Mouse (Mus musculus) ovary, postnatal 10 days (tissue): ENCODE results near the gene Sos1.
A peak's percentile ranks its signal among the peaks of the same experiment; 100 is the strongest.
"Not testable (repeated sequence)": the region's sequence is repeated elsewhere in the genome, so short reads cannot be mapped to it uniquely, and the experiment has no call there.

Source experiments
- DNase-seq: peaks from one replicate; pipeline ENCODE4 v3.0.0; 2022; ENCODE audit warnings: low spot score

Gene Sos1

DNA sequence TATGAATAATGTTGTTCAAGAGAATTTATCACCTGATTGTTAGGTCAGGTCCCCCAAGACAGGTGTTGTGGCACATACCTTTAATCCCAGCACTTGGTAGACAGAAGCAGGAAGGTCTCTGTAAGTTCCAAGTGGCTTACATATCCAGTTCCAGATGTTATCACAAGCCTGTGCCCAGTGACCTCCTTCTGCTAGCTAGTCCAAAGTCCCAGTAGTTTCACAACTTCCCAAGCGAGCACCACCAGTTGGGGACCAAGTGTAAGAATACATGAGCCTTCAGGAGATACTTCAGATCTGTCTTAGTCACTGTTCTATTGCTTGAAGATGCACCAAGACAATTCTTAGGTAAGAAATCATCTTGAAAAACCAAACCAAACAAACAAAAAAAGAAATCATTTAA, 13.6 kb upstream of the Sos1 start:
- DNase-seq: no peak

DNA sequence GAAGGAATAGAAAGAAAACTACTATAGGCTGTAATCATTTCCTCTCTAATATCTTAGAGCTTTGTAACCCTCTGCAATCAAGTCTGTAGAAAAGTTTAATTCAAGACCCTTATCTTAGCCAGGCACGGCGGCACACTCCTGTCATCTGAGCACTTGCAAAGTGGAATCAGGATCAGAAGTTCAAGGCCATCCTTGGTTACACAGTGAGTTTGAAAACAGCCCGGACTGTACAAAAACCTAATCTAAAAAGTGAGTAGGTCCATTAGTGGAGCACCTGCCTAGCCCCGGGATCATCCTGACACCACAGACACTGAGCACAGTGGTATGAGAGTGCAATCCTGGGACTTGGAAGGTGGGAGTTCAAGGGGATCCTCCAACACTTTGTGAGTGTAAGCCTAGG, 12.6 kb upstream of the Sos1 start:
- DNase-seq: no peak

DNA sequence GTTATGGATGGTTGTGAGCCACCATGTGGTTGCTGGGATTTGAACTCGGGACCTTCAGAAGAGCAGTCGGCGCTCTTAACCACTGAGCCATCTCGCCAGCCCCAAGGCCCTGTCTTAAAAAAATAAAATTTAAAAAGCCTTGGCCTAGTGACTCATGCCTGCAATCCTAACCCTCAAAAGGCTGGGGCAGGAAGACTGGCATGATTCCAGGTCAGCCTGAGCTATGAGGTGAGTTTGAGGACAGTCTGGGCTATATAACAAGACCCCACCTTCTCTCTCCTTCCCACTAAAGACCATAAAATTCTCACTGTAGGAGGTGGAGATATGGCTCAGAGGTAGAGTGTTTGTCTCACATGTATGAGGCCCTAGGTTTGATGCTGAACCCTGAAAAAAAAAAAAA, 12.0 kb upstream of the Sos1 start:
- DNase-seq: no peak

DNA sequence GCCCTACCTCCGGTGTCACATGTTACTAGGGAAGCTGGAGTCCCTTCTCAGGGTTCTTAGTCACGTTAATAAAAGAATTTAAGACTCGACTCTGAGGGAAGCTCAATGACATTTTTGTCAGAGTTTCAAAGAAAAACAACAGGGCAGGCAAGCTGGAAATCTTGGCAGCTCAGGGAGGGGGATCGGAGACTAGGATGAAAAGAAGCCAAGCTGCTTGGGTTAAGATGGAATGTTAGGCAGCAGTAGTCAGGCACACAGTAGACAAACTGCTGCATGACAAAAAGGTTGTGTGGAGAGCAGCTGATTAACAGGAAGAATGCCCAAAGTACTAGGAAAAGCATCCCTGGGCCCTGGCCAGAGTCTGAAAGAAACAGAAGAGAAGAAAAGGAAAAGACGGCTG, 9.9 kb upstream of the Sos1 start:
- DNase-seq: no peak

DNA sequence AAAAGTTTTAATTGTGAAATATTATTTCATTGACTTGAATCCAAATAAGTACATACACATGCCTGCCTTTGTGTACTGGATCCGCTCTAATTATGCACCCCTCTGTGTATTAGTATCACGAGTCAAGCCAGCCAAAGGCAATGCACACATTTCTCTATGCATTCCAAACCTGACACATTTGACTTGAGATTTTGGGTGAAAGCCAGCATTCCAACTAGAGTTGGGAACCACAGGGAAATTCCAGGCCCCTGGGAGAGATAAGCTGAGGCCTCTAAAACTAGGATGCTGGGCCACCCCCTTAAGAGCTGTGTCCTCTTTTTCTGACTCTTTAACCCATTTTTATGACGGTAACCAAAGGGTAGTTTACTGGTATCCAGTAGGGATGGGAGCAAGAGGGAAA, 8.7 kb upstream of the Sos1 start:
- no peak for DNase-seq

DNA sequence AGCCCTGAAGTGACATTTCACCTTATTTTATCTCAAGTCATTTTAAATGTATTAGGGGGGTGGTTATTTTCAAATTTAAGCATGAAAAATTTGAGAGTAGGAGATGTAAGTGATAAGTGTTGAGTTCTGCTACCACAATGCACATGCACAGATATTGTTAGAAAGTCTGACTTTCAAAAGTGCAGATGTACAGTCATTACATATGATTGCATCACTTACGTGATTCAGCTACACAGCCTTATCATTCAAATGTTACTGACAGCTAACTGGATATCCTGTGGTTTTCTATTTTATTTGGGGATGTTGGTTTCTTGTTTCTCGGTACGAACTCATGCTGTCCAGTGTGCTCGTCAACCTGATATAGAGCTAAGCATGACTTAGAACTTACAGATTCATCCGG, 4.9 kb upstream of the Sos1 start:
- no peak for DNase-seq

- DNase-seq: no peak
Observed at GRCm38 (mm10) chr17:80480855-80481224, 587 bp upstream of the Sos1 start.

- DNase-seq: peak; percentile 46
Observed at GRCm38 (mm10) chr17:80479295-80480030, 790 bp downstream of the Sos1 start.

- no peak for DNase-seq
Observed at GRCm38 (mm10) chr17:80477679-80478078, 2.6 kb downstream of the Sos1 start.

DNA sequence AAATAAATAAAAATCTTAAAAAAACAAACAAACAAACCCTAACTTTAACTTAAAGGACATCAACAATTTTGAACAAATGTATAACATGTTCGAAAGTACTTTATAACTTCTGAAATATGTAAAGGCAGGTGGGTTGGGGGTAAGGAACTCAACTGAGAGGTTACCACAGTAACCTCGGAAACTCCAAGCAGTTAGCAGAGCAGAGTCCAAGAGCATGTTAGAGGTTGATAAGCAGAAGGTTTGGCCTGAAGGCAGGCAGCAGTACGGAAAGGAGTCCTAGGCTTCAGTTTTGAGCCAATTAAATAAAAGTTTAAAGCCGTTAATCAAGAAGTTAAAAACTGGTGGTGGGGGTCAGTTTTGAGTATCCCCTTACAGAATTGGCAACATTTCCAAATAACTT, 3.8 kb downstream of the Sos1 start:
- DNase-seq: no peak

- no peak for DNase-seq
Observed at GRCm38 (mm10) chr17:80471056-80471802, 9.0 kb downstream of the Sos1 start.

- not testable (repeated sequence) for DNase-seq
Observed at GRCm38 (mm10) chr17:80468417-80468894, 11.8 kb downstream of the Sos1 start.

- DNase-seq: no peak
Observed at GRCm38 (mm10) chr17:80460258-80460657, 20.0 kb downstream of the Sos1 start.

- DNase-seq: no peak
Observed at GRCm38 (mm10) chr17:80455648-80456047, 24.6 kb downstream of the Sos1 start.

DNA sequence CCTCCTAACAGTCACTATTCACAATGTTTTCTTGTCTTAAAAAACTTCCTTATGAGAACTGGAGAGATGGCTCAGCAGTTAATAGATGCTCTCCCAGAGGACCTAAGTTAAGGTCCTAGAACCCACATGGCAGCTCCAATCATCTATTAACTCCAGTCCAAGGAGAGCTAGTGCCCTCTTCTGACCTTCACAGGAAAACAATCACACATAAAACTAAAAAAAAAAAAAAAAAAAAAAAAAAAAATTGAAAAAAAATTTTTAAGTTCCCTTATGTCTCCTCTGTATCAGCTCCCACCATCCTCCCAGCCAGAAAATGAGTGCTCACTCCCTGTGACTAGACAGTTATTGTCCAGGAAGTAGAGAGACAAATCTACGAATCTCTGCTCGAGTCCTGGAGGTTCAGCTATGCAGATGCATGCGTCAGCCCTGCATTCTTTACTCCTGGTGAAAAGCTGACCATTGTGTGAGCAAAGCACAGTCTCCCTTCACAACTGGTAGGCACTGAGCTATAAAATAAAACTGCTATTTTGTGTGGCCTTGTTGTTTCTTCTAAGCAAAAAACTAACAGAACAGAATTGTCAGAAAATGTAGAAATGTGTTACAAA, 29.7 kb downstream of the Sos1 start:
- DNase-seq: no peak

- no peak for DNase-seq
Observed at GRCm38 (mm10) chr17:80446470-80446869, 33.8 kb downstream of the Sos1 start.

DNA sequence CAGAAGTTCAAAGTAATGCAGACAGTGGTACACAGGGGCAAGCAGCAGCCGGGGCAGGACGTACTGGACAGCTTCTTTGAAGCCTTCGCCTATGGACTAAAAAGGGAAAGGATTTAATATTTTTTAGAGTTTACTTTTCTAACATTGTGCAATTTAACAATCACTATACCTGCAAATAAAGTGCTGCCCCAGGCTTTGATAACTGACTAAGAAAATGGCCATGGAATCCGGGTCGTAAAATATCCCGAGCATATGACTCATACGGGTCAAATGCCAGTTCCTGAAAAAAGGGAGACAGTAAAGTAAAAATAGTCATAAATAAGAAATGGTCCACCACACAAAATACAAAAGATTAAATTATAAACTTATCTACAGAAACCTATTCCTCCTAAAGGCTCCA, 34.8 kb downstream of the Sos1 start:
- no peak for DNase-seq

- DNase-seq: no peak
Observed at GRCm38 (mm10) chr17:80435680-80436079, 44.6 kb downstream of the Sos1 start.

DNA sequence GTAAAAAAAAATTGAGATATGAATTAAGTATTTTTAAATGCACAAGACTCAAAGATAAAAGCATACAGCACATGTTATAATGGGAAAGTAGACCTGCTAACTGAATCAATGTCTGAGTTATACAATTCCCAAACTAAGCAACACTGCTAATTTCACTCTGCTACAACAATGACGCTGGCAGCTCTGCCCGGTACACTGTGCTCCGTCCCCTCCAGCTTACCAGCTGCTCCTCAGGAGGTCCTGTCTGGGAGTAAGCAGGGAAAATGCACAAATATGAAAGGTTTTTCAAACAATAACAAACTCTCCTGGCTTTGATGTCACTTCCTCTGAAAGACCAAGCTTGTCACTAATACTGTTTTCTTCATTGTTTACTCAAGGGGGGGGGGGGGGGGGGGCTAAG, 45.8 kb downstream of the Sos1 start:
- no peak for DNase-seq

DNA sequence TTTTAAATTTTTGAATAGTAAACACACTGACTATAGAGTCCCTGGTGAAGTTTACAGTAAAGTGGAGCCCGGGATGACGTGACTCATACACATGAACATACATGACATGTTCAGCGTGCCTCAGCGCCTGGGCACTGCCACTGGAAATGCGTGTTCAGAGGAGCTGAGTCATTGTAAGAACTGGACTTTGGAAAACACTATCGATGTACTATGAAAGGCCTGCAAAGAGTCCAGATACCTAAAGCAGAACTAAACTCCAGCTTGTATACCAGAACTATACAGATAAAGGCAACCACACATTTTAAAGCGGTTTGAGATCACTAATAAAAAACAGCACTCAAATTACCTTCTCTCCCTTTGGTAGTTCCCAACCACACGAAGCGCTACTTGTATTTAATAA, 48.3 kb downstream of the Sos1 start:
- DNase-seq: no peak

GRCm38 (mm10) chr17:80427966-80428365, 52.3 kb downstream of the Sos1 start:
- DNase-seq: no peak

GRCm38 (mm10) chr17:80426901-80427300, 53.4 kb downstream of the Sos1 start:
- no peak for DNase-seq

DNA sequence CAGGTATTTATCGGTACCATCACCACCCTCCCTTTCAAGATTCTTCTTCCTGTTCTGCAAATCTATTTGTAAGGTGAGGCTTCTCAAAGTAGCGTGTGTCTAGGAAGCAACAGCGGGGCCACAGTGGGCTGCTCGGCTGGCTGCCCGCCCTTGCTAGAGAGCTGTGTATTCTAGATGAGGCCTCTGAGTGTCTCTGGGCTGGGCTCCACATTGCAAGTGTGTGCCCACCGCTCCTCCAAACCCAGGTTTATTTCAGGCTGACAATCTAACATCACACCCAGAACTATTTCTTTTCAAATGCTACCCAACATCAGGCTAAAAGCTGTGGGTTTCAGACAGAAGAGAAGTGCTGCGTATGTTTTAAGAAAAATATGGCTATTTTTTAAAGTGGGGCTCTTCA, 54.1 kb downstream of the Sos1 start:
- DNase-seq: no peak
